Mouse (Mus musculus): ENCODE data around the gene Srgap2.
A peak's percentile ranks its signal among the peaks of the same experiment; 100 is the strongest.

The Srgap2 gene

GRCm38 (mm10) chr1:131398181-131398580, 129.0 kb downstream of the Srgap2 start:
- no peak for DNase-seq

GRCm38 (mm10) chr1:131384406-131384805, 142.7 kb downstream of the Srgap2 start:
- peak; percentile 28 for DNase-seq

- no peak for DNase-seq
Observed at GRCm38 (mm10) chr1:131382184-131382583, 145.0 kb downstream of the Srgap2 start.

GRCm38 (mm10) chr1:131380254-131380653, 146.9 kb downstream of the Srgap2 start:
- DNase-seq, result no peak

- DNase-seq, result no peak
Observed at GRCm38 (mm10) chr1:131378914-131379474, 148.2 kb downstream of the Srgap2 start.

- DNase-seq, result no peak
Observed at GRCm38 (mm10) chr1:131378081-131378913, 148.9 kb downstream of the Srgap2 start.

- DNase-seq, result no peak
Observed at GRCm38 (mm10) chr1:131365832-131366231, 161.3 kb downstream of the Srgap2 start.

GRCm38 (mm10) chr1:131364432-131364831, 162.7 kb downstream of the Srgap2 start:
- no peak for DNase-seq

- DNase-seq, result no peak
Observed at GRCm38 (mm10) chr1:131363887-131364286, 163.3 kb downstream of the Srgap2 start.

GRCm38 (mm10) chr1:131362089-131362488, 165.1 kb downstream of the Srgap2 start:
- no peak for DNase-seq

- DNase-seq, result no peak
Observed at GRCm38 (mm10) chr1:131360800-131361199, 166.4 kb downstream of the Srgap2 start.

- DNase-seq, result no peak
Observed at GRCm38 (mm10) chr1:131359609-131360008, 167.5 kb downstream of the Srgap2 start.

- no peak for DNase-seq
Observed at GRCm38 (mm10) chr1:131357213-131357612, 169.9 kb downstream of the Srgap2 start.

- DNase-seq, result peak; percentile 82
Observed at GRCm38 (mm10) chr1:131351436-131351835, 175.7 kb downstream of the Srgap2 start.

GRCm38 (mm10) chr1:131349993-131350510, 177.1 kb downstream of the Srgap2 start:
- no peak for DNase-seq

- DNase-seq, result no peak
Observed at GRCm38 (mm10) chr1:131347708-131348107, 179.4 kb downstream of the Srgap2 start.

GRCm38 (mm10) chr1:131346916-131347555, 180.1 kb downstream of the Srgap2 start:
- no peak for DNase-seq

GRCm38 (mm10) chr1:131345422-131346419, 181.4 kb downstream of the Srgap2 start:
- DNase-seq, result no peak

- DNase-seq, result no peak
Observed at GRCm38 (mm10) chr1:131344691-131345090, 182.5 kb downstream of the Srgap2 start.

- DNase-seq, result no peak
Observed at GRCm38 (mm10) chr1:131336017-131336416, 191.1 kb downstream of the Srgap2 start.

- DNase-seq, result peak; percentile 80
Observed at GRCm38 (mm10) chr1:131335604-131336003, 191.5 kb downstream of the Srgap2 start.

GRCm38 (mm10) chr1:131331180-131331579, 196.0 kb downstream of the Srgap2 start:
- no peak for DNase-seq
